Comparison of ENCODE assay signal across 9 mouse cellular contexts in the genomic region with DNA sequence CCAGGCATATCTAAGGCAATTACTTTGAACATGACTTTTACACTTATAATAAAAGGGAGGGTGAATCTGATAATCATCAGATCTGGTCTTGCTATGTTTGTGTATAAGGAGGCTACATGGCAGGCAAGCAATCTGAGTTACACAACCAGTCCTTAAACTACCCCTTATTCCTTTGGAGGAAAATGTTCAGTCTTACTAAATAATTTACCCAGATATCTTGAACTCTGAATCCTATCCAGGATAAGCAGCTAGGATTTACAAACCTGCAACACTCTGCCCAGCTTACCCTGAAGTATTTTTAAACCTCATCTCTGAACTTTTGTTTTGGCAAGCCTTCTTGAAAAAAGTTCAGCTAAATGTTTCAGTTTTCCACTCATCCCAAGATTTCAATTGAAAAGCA. TPM values are rescaled to one million over a fixed set of nuclear protein-coding genes. Genes with fewer than 3 reads are reported as not detected.
DNase-seq lines count a peak whose midpoint lies in the region; ATAC-seq and TF ChIP-seq lines count a peak whose summit lies in the region.
"Had no signal": no experiment of that assay in that cellular context is flagged by ENCODE, and none has a peak within 500 bp of the region (broad histone marks: within the 10 kb centered on the region; RNA-seq: fewer than 3 reads in every experiment).

No protein-coding gene starts in this region.

- no peak for ATAC-seq in heart, embryonic 11.5 days (replicated peaks; ENCODE audit: insufficient number of reproducible peaks, low FRiP score, low TSS enrichment)
- ATAC-seq in forebrain, postnatal 0 days: no peak
- ATAC-seq in liver, embryonic 15.5 days (ENCODE audit: insufficient read depth): no peak

- TF ChIP-seq CTCF in E14TG2a.4 (conservative IDR thresholded peaks at IDR 0.05; ENCODE audit: low read length): no peak
- TF ChIP-seq CTCF in forebrain, postnatal 0 days (IDR thresholded peaks at IDR 0.05; ENCODE audit: low read depth): no peak

- no peaks in the 10 kb centered on the region for H3K27me3 ChIP-seq in heart, embryonic 11.5 days (ENCODE audit: control insufficient read depth, insufficient read depth, low read length)
- no peaks in the 10 kb centered on the region for H3K27me3 ChIP-seq in E14TG2a.4 (ENCODE audit: insufficient read depth, low read length)
- H3K27me3 ChIP-seq in forebrain, postnatal 0 days (ENCODE audit: insufficient read depth, low read length): no peaks in the 10 kb centered on the region
- H3K27me3 ChIP-seq in liver, embryonic 15.5 days: no peaks in the 10 kb centered on the region

- peak overlapping the region; percentile 87 for H3K4me2 ChIP-seq in heart, embryonic 11.5 days
- H3K4me2 ChIP-seq in forebrain, postnatal 0 days (ENCODE audit: low read depth): peak overlapping the region; percentile 69
- H3K4me2 ChIP-seq in liver, embryonic 15.5 days: peak overlapping the region; percentile 79

- no peak overlapping the region for H3K9ac ChIP-seq in heart, embryonic 11.5 days (ENCODE audit: low read depth, low read length)
- H3K9ac ChIP-seq in forebrain, postnatal 0 days: no peak overlapping the region
- peak overlapping the region; percentile 95 for H3K9ac ChIP-seq in liver, embryonic 15.5 days

- no peak overlapping the region for H3K27ac ChIP-seq in heart, embryonic 11.5 days (ENCODE audit: low read depth, low read length)
- no peak overlapping the region for H3K27ac ChIP-seq in forebrain, postnatal 0 days (ENCODE audit: low read depth, low read length)
- H3K27ac ChIP-seq in liver, embryonic 15.5 days (replicated peaks): peak overlapping the region; percentile 94

- no peaks in the 10 kb centered on the region for H3K36me3 ChIP-seq in heart, embryonic 11.5 days (ENCODE audit: control insufficient read depth, insufficient read depth, low read length)
- peaks cover 42% of the 10 kb centered on the region for H3K36me3 ChIP-seq in E14TG2a.4 (ENCODE audit: insufficient read depth, low read length)
- H3K36me3 ChIP-seq in forebrain, postnatal 0 days (ENCODE audit: insufficient read depth): no peaks in the 10 kb centered on the region
- peaks cover 4% of the 10 kb centered on the region; the same call in 1 of the 2 replicates for H3K36me3 ChIP-seq in liver, embryonic 15.5 days (replicated peaks)

- H3K9me3 ChIP-seq in heart, embryonic 11.5 days (replicated peaks; ENCODE audit: control insufficient read depth, low read length): no peaks in the 10 kb centered on the region
- no peaks in the 10 kb centered on the region for H3K9me3 ChIP-seq in E14TG2a.4 (ENCODE audit: low read length)
- no peaks in the 10 kb centered on the region for H3K9me3 ChIP-seq in forebrain, postnatal 0 days (ENCODE audit: low read length)
- no peaks in the 10 kb centered on the region for H3K9me3 ChIP-seq in liver, embryonic 15.5 days (replicated peaks)

- H3K4me1 ChIP-seq in heart, embryonic 11.5 days (ENCODE audit: control insufficient read depth, insufficient read depth, low read length): peaks cover 21% of the 10 kb centered on the region
- H3K4me1 ChIP-seq in E14TG2a.4 (replicated peaks; ENCODE audit: low read depth, low read length): peaks cover 75% of the 10 kb centered on the region
- H3K4me1 ChIP-seq in forebrain, postnatal 0 days (ENCODE audit: insufficient read depth): peaks cover 10% of the 10 kb centered on the region
- peaks cover 43% of the 10 kb centered on the region for H3K4me1 ChIP-seq in liver, embryonic 15.5 days (replicated peaks)

- no peak for DNase-seq in heart, adult 11 months
- no peak for DNase-seq in forebrain, postnatal 0 days
- no peak for DNase-seq in adrenal gland, postnatal 25 days
- no peak for DNase-seq in gastrocnemius, adult 8-10 months (ENCODE audit: low spot score in 2 of 2)
- no peak for DNase-seq in thymus, postnatal 25 days
- DNase-seq: cerebellum, adult 2 months had no signal

- peak overlapping the region; percentile 98 for H3K4me3 ChIP-seq in heart, embryonic 11.5 days (ENCODE audit: low read depth, low read length)
- peak overlapping the region; percentile 99 for H3K4me3 ChIP-seq in E14TG2a.4 (replicated peaks; ENCODE audit: low read length)
- H3K4me3 ChIP-seq in forebrain, postnatal 0 days (ENCODE audit: low read depth, low read length): peak overlapping the region; percentile 87
- H3K4me3 ChIP-seq in liver, embryonic 15.5 days (replicated peaks): peak overlapping the region; percentile 79

RNA-seq across cellular contexts. Expression of a gene that starts 2.7 kb away (rescaled TPM):
- 245 and 250 TPM in 2 replicates for polyA plus RNA-seq in heart, embryonic 11.5 days (2014; fragmentation: Nextera tagmentation; extraction: Ambion mirVana)
- total RNA-seq in forebrain, postnatal 0 days (2014; rRNA removed): 185 and 216 TPM in 2 replicates
- 248 and 267 TPM in 2 replicates for polyA plus RNA-seq in forebrain, postnatal 0 days (2015; fragmentation: Nextera tagmentation; extraction: Ambion mirVana)
- polyA plus RNA-seq in liver, embryonic 15.5 days (2015; fragmentation: Nextera tagmentation; extraction: Ambion mirVana): 138 and 140 TPM in 2 replicates
- total RNA-seq in adrenal gland, postnatal 25 days (2021): 103 and 117 TPM in 2 replicates
- total RNA-seq in gastrocnemius, adult 8-10 months (2022): 10 to 100 TPM; 20.1 to 28.8 (median 26.1) TPM
